Mouse (Mus musculus) liver, postnatal 0 days (tissue): ENCODE data around the gene Ugt1a7c.

Source experiments
- CTCF ChIP-seq: sonication (generic); IDR thresholded peaks from 2 replicates; pipeline ENCODE4 v1.5.1; 2016; ENCODE audit warnings: antibody characterized with exemption, low read depth
- EP300 ChIP-seq: IDR thresholded peaks from 2 replicates; pipeline ENCODE4 v1.6.1; 2016; ENCODE audit warnings: antibody characterized with exemption, low read depth, mild to moderate bottlenecking

GRCm38 (mm10) chr1:88077128-88077527 is 17.7 kb upstream of the Ugt1a7c start:
- TF ChIP-seq CTCF (no peak), EP300 (no peak)
